Mouse (Mus musculus): ENCODE measurements around the gene Rictor. TPM values are rescaled to one million over a fixed set of nuclear protein-coding genes. Genes with fewer than 3 reads are reported as not detected.

Rictor gene
- total RNA-seq (2021): 10 to 100 TPM; 33.7 to 33.9 TPM
- long read RNA-seq, partial matches to known transcripts: 0 of 1 reads
- long read RNA-seq, other reads (novel, unspliced or antisense): 1 of 1 reads

DNA sequence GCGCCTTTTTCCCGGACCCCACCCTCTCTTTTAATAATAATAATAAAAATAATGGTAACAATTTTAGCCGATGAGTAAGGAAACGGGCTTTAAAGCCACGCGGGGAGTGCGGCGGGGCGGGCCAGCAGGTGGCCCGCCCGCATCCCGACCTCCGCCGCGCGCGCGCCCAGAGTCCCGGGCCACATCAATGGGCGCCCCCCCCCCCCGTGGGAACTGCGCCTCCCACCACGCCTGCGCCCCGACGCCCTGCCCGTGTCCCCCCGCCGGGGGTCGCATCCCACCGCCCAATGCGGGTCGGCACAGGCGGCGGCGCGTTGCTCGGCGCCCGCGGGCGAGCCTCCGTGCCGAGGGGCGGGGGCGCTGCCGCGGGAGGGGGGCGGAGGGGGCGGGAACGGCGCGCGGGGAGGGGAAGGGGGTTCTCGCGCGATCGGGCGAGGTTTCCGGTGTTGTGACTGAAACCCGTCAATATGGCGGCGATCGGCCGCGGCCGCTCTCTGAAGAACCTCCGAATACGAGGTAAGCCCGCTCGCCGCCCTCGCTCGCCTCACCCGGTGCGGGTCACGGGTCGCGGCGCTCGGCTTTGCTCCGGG lies at the start of gene Rictor:
Gene Rictor (plus strand): TSS at position 444 of the 590 bp plus-strand sequence.
- DNase-seq (ENCODE audit: low spot score in 2 of 2): peak; percentile 76 to 86

DNA sequence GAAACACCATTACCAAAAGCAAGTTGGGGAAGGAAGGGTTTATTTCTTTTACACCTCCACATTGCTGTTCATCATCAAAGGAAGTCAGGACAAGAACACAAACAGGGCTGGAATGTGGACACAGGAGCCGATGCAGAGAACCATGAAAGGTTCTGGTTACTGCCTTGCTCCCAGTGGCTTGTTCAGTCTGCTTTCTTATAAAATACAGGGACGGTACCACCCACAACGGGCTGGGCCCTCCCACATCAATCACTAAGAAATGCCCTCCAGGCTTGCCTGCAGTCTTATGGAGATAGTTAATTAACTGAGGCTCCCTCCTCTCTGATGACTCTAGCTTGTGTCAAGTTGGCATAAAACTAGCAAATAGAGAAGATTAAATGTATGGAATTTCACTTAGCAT lies 46.2 kb upstream of the Rictor start:
- DNase-seq (ENCODE audit: low spot score in 2 of 2): no peak

DNA sequence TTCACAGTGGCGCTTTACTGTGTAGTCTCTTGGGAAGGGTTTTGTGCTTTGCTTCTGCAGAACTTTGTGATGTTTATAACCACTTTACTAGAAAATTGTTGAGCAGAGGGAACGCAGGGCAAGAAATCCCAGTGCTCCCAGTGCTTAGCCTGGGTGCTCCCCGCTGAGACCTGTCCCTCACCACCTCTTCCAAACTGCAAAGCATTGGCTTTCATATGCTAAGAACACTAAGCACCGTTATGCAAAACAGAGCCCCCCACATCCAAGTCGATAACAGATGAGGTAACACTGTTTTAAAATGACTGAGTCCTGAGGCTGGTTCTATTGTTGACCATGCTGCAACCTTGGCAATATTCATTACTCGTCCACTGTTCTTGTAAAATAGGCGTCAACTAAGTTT lies 44.2 kb upstream of the Rictor start:
- DNase-seq (ENCODE audit: low spot score in 2 of 2): no peak

DNA sequence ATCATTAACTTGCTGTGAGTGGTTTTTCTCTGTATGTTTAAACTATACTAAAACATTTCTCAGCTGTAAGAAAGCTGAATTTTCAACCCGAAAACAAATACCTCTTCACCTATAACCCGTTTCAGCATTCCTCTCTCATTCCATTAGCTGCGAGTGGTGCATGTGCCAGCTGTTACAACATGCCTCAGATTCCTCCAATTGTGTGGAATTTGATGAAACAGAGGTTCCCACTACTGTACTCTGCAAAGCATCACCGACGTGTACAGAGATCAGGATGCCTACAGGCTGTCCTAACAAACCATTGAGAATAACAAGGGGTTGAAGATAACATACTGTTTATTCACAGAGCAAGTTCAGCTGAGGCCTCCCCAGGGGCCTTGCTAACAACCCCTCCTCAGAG lies 42.1 kb upstream of the Rictor start:
- DNase-seq (ENCODE audit: low spot score in 2 of 2): no peak

DNA sequence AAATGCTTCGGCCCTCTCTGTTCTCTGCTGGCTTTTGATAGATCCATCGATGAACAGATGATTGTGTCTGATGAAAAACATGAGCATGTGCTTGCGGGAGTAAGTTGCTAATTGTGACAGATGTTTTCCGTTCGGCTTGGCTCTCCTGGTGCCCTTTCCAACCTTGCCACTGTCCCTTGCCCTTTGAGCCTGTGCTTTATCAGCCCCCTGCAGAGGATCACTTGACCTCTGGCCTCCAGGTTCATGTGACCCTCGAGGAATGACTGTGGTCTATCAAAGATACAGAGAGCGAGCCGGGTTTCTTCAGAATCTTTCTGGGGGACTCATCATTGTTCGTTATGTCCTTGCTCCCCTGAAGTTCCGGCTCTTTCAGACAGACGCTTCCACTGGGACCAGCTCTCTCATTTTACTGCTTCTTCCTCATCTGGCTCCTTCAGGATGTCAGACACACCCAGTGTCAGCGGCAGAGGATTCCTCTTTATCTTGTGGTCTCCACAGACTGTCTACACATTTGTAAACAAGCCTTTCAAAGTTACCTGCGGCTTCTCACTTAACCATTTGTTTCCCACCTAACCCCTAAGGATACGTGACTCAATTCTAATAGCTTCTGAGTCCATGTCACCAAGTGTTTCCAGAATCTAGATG lies 39.3 kb upstream of the Rictor start:
- DNase-seq (ENCODE audit: low spot score in 2 of 2): no peak

DNA sequence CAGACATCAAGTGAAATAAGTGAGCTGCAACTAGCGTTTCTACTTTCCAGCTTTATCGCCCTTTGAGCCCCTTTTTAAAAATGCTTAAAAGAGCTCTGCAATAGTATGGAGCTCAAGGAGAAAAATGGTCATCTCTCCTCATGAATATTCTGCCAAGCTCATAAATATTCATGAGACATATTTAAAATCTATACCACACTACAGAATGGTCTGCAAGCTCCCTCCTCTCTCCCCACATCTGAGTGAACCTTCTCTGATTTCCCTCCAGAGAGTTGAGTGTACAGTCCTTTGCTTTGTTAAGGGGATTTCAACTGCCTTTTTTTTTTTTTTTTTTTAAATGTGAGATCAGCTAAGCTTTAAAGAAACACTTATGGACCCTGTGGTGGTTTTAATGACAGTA lies 29.7 kb upstream of the Rictor start:
- no peak for DNase-seq (ENCODE audit: low spot score in 2 of 2)

DNA sequence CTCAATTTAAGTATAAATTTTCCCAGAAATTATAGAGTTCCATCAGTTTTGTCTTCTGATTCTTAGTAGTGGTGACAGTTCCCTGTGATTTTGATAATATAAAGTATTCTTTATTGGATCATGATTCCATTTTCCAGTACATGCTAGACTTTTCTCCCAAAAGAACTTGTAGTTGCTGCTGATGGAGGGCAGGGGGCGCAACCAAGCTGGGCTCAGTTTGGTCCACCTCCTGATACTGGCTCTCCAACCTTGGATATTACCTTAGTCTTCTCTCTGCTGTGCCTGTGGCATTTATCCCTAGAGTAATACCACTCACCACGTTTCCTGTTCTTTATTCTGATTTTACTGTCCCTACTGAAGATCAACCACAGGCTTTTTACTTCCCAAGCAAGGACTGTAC lies 6.0 kb upstream of the Rictor start:
- no peak for DNase-seq (ENCODE audit: low spot score in 2 of 2)

DNA sequence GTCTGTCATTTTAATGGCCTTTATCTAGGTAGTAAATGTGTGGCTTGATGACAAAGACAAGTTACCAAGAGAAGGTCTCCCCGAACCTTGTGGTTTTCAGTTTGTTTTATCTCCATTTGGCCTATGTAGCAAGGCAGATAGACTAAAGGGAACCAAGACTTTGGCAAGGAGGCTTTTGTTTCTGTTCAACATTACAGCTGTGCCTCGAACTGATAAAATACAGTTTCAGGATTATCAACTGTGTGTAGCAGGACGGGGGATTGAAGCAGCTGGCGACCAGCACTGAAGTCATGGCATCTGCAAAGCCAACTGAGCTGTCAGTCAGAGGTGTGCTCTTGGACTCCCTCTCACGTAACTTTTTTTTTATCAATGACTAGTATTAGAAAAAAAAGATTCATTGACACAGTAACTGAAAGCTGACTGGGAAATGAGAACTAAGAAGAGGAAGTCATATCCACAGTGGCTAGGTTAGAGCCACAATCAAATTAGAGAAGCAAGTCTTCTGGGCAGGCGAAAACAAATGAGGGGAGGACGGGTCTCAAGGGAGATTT lies 2.8 kb upstream of the Rictor start:
- DNase-seq (ENCODE audit: low spot score in 2 of 2): no peak

DNA sequence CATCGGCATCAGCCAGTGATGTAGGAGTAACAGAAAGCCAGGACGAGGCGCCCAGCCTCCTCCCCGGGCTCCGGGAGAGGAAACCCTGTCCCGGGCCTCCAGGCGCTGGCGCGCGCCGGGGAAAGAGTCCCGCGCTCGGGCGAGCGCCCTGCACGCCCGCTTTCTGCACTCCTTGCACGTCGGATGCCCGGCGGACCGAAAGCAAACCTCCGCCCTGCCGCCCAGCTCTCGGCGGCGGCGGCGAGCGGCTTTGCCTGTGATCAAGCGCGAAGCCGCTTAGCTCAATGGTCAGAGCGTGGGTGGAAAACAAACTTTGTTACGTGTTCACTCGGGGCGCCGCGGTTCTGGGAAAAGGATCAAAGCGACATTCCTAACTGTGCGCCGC lies 636 bp upstream of the Rictor start:
- peak; percentile 54 to 69 for DNase-seq (ENCODE audit: low spot score in 2 of 2)

DNA sequence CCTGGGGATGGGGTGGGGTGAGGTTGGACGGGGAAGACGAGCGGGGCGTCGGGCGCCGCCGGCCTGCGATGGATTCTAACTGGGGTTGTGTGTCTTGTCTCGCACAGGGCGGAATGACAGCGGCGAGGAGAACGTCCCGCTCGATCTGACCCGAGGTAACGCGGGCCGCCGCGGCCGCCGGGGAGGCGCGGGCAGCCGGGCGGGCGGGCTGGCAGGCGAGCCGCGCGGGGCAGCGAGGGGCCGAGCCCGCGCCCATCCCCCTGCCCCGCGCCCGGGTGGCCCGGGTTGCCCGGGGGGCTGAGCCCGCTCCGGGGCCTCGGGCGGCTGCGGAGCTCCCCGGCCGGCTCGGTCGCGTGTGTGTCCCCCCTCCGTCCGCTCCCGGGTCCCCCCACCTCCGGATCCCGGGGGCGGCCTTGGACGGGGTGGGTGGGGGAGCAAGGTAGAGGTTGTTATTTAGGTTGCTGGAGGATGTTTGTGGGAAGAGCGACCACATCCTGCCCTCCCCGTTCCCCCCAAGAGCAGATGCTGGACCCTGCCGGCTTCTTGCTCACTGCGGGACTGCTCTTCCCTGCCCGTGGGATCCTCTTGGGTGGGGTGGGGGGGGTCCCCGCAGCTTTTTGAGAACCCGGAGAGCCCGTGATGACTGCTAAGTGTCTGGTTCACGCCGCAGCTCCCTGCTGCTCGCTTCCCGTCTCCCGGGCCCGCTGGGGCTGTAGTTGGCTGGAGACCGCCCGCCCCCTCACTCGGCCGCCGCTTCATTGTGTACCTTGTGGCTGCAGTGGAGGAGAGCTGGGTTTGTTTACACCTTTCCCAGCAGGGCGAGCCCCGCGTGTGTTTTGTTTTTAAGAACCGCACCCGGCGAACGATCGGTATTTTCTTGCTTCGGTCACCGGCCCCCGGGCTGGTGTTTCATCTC lies 605 bp downstream of the Rictor start:
- DNase-seq (ENCODE audit: low spot score in 2 of 2): peak; percentile 20 to 38

DNA sequence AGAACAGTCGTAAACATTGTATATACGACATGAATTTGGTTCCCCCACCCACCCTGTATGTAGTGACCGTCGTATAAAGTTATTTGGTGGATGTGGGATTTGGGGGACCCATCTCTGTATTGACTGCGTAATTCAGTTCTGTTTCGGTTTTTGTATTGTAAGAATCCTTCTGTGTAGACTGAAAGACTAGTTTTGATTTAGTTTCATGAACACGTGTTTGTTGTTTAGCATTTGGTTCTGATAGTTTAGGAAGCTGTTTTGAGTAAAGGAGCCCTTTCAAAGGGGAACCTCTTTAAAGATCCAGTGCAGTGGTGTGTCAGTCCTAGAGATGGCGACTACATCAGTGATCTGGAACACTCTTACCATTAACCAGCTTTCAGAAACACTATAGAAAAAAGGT lies 1.4 kb downstream of the Rictor start:
- DNase-seq (ENCODE audit: low spot score in 2 of 2): no peak

DNA sequence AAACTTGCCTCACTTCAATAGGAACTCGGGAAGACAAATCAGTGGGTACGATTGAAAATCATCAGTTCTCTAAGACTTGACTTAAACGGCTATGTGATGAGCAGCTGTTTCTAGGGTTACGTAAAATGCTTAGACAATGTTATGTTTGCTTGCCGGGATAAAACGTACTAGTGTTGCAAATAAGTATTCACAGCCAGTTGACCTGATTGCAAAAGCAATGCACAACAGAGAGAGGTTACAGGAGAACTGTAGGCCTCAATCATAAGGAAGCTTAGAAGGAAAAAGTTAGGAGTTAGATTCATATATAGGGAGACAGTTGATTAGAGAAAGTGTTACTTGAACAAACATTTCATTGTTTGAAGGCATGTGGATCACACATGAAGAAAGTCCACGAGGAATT lies 2.2 kb downstream of the Rictor start:
- no peak for DNase-seq (ENCODE audit: low spot score in 2 of 2)

DNA sequence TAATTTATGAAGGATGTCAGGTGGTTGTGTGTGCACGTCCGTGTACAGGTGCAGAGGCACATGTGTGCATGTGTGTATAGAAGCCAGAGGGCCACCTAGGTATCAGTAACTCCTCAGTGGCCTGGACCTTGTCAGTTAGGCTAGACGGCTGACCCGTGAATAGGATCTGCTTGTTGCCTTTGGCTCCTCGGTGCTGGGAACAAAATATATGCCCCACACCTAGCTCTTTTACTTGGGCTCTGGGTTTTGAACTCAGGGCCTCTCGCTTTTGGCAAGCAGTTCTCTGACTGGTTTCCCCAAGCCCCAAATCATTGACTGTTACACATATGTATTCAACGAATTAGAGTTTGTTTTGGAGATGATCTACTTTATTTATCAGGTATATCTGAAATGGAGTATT lies 3.0 kb downstream of the Rictor start:
- DNase-seq (ENCODE audit: low spot score in 2 of 2): no peak

DNA sequence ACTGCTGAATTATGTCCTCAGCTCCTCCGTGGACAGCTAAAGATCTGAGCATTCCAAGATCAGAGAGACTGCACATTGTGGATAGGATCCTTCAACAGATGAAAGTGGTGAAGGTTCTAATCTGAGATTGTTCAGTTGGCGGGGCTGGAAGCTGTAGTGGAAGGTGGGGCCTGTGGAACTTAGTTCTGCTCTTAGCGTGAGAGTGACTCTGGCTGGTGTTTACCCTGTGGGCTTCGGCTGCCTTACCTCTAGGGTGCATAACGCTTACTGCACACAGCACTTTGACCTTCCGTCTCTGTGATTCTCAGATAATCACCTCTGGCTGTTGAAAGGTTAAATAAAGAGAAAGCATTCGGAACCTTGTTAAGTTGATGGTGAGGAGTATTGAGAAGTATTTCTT lies 6.6 kb downstream of the Rictor start:
- DNase-seq (ENCODE audit: low spot score in 2 of 2): no peak

DNA sequence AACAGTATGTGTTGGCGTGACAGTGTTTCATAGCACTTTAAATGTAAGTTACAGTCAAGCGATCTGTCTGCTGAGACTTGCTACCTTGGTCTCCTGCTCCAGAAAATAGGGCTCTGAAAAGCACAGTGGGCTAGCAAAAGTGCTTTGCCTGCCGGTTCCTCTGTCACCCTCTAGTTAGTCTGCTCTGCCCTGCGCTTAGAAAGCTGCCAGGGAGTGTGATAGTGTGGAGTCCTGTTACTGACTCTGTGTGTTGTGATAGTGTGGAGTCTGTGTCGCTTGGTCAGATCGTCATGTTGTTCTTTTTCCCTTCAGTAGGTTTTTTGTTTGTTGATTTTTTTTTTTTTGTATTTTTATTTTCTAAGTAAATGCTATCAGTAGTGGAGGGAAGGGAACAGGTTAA lies 7.1 kb downstream of the Rictor start:
- DNase-seq (ENCODE audit: low spot score in 2 of 2): no peak

DNA sequence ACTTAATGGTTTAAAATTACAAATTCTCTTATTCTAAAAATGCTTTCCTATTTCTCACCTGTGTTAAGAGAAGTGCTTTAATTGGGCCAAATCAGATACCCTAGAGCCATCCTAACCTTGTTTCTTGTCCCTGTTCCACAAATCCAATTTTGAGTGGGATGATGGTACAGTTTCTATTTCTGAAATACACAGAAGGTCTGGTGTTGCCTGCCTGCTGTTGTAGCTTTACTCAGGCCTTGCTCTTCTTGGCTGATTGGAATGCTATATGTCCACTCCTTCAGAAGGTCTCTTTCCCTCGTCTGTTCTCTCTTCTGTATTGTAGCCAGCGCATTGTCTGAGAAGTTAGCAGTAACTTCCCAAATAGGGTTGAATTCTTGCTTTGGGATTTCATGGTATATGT lies 13.2 kb downstream of the Rictor start:
- no peak for DNase-seq (ENCODE audit: low spot score in 2 of 2)

DNA sequence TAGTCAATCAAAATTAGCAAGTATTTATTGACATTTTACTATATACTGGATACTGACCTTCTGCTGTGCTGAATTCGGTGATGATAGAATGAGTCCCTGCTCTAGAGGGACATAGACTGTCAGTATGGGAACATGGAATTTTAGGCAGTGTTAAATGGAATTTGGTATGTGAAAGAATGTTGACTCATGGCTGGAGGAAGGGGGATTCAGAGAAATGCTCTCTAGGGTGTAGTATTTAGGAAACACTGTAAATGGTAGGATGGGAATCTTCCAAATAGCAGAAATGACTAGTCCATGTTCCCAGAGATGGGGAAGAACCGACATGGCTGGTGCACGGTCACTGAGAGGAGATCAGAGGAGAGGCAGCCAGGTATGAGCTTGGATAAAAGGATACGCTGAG lies 13.6 kb downstream of the Rictor start:
- no peak for DNase-seq (ENCODE audit: low spot score in 2 of 2)

DNA sequence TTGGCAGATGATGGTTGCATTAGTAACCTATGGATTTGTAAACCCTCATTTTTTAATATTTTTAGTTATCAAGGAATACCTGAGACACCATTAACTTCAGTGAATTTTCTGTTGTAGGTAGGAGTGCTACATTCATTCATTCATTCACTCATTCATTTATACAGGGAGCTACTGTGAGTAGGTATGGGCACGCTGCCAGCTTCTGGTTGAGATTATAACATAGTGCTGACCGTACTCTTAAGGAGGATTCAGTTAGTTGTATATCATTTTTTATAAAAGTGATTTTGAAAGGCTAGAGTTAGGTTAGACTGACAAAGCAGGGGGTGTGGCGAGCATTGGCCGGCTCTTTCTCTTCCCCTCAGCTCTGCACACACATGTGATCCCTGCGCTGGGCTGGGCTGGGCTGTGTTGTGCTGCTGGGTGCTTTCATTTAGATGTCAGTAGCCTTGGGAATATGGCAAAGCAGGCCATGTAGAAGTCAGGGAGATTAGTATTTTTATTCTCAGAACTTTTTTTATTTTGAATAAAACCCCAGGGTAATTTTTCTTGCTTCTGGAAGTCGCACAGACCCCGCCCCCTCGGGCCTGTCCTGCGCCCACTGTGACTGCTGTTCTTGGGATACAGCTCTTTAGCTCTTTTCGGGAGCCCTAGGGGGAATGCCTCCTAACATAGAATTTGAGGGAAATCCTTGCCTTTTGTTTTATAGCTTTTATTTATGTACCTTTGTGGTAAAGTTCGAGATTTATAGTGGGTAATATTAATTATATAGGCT lies 14.4 kb downstream of the Rictor start:
- DNase-seq (ENCODE audit: low spot score in 2 of 2): no peak

DNA sequence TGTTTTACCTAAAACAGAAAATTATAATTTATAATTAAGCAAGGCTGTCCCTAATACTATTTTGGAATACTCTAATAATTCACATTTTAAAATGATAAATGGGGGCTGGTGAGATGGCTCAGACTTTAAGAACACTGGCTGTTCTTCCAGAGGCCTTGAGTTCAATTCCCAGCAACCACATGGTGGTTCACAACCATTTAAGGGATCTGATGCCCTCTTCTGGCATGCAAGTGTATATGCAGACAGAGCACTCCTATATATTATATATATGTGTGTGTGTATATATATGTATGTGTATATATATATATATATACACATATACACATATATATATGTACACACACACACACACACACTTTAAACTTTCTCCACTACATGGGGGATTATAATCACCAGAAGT lies 15.2 kb downstream of the Rictor start:
- no peak for DNase-seq (ENCODE audit: low spot score in 2 of 2)

DNA sequence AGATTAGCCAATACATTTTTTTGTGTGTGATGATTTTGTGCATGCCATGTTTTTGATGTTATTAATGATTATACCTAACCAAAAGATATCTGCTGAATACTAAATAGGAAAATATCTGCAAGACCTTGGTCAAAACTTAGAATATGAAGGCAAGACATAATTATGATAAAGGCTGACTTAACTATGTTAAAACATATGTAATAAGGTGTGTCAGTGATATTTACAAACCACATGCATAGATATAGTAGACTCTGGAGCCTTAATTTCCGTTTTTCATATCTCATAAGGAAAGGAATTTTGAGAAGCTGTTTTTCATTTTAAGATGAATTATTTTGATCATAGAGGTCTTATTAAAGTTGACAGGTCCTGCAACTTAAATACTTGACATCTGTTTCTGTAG lies 16.3 kb downstream of the Rictor start:
- DNase-seq (ENCODE audit: low spot score in 2 of 2): no peak

DNA sequence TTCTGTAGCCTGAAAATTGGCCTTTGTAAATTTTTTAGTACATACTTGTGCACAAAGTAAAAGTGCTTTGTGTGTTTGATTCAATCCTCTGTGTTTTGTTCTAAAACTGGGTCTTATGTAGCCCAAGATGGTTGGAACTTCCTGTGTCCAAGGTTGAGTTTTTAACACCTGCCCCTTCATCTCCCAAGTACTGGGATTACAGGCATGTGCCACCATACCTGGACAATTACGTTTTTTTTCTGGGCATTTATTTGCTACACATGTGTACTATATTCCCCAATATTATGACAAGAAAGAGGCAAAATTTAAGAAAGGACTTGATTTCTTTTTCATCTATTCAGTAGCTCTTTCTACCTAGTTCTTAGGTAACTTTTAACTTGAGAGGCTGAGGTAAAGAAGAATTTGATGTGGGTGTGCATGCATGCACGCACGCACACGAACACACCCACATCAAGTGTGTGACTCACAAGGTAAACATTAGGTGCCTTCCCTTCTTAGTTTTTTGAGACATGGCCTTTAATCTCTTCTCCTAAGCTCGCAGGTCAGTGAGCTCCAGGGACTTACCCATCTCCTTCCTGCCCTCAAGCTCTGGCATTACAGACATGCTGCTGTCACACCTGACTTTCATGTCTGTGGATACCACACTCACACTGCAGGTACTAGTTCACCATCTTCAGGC lies 18.1 kb downstream of the Rictor start:
- no peak for DNase-seq (ENCODE audit: low spot score in 2 of 2)
